Mouse (Mus musculus): ENCODE data around the gene Itsn1. TPM values are rescaled to one million over a fixed set of nuclear protein-coding genes. Genes with fewer than 3 reads are reported as not detected.

Gene Itsn1
- polyA plus RNA-seq, 1 experiment from 2014 or later, result 23.3 TPM

GRCm38 (mm10) chr16:91734771-91735170 lies 5.7 kb downstream of the Itsn1 start:
- WGBS, result 71% methylated on average over 5 of the region's 5 CpGs
- Histone ChIP-seq H3K4me1 (peaks cover 21% of the 10 kb centered on the region), H3K36me3 (no peaks in the 10 kb centered on the region), H3K27me3 (no peaks in the 10 kb centered on the region), H3K9ac (no peak overlapping the region), H3K4me2 (replicated peaks) (no peak overlapping the region), H3K4me3 (replicated peaks) (no peak overlapping the region), H3K9me3 (replicated peaks) (no peaks in the 10 kb centered on the region), H3K27ac (replicated peaks) (no peak overlapping the region)
- no peak for ATAC-seq (ENCODE audit: insufficient number of reproducible peaks, low FRiP score, low TSS enrichment, low read depth)

GRCm38 (mm10) chr16:91736046-91736816 lies 7.2 kb downstream of the Itsn1 start:
- Histone ChIP-seq H3K36me3 (no peaks in the 10 kb centered on the region), H3K9ac (no peak overlapping the region), H3K27ac (replicated peaks) (no peak overlapping the region), H3K4me1 (peaks cover 29% of the 10 kb centered on the region), H3K9me3 (replicated peaks) (no peaks in the 10 kb centered on the region), H3K27me3 (no peaks in the 10 kb centered on the region), H3K4me3 (replicated peaks) (no peak overlapping the region), H3K4me2 (replicated peaks) (no peak overlapping the region)
- ATAC-seq (ENCODE audit: insufficient number of reproducible peaks, low FRiP score, low TSS enrichment, low read depth), result no peak
- 79% methylated on average over 7 of the region's 7 CpGs for WGBS

- H3K9me3 ChIP-seq (replicated peaks), result no peaks in the 10 kb centered on the region
- no peak overlapping the region for H3K27ac ChIP-seq (replicated peaks)
- ATAC-seq (ENCODE audit: insufficient number of reproducible peaks, low FRiP score, low TSS enrichment, low read depth), result no peak
- H3K4me2 ChIP-seq (replicated peaks), result no peak overlapping the region
- no peak overlapping the region for H3K9ac ChIP-seq
- H3K4me1 ChIP-seq, result peaks cover 20% of the 10 kb centered on the region; the same call in 1 of the 2 replicates
- H3K36me3 ChIP-seq, result no peaks in the 10 kb centered on the region
- H3K4me3 ChIP-seq (replicated peaks), result no peak overlapping the region
- H3K27me3 ChIP-seq, result no peaks in the 10 kb centered on the region
- WGBS, result 71% methylated on average over 6 of the region's 6 CpGs
Measured at GRCm38 (mm10) chr16:91738505-91738904, 9.4 kb downstream of the Itsn1 start.

GRCm38 (mm10) chr16:91740184-91740917 lies 11.3 kb downstream of the Itsn1 start:
- no peaks in the 10 kb centered on the region for H3K27me3 ChIP-seq
- H3K4me3 ChIP-seq (replicated peaks), result no peak overlapping the region
- 61% methylated on average over 8 of the region's 8 CpGs for WGBS
- H3K9me3 ChIP-seq (replicated peaks), result no peaks in the 10 kb centered on the region
- H3K9ac ChIP-seq, result no peak overlapping the region
- no peaks in the 10 kb centered on the region for H3K36me3 ChIP-seq
- ATAC-seq (ENCODE audit: insufficient number of reproducible peaks, low FRiP score, low TSS enrichment, low read depth), result no peak
- H3K27ac ChIP-seq (replicated peaks), result no peak overlapping the region
- H3K4me1 ChIP-seq, result peaks cover 17% of the 10 kb centered on the region
- H3K4me2 ChIP-seq (replicated peaks), result no peak overlapping the region

- Histone ChIP-seq H3K36me3 (no peaks in the 10 kb centered on the region), H3K4me3 (replicated peaks) (no peak overlapping the region), H3K9me3 (replicated peaks) (no peaks in the 10 kb centered on the region), H3K9ac (no peak overlapping the region), H3K27me3 (no peaks in the 10 kb centered on the region), H3K27ac (replicated peaks) (no peak overlapping the region), H3K4me1 (peaks cover 18% of the 10 kb centered on the region), H3K4me2 (replicated peaks) (no peak overlapping the region)
- WGBS, result 64% methylated on average over 7 of the region's 7 CpGs
- ATAC-seq (ENCODE audit: insufficient number of reproducible peaks, low FRiP score, low TSS enrichment, low read depth), result no peak
Measured at GRCm38 (mm10) chr16:91740918-91741255, 11.8 kb downstream of the Itsn1 start.

- H3K4me1 ChIP-seq, result peaks cover 26% of the 10 kb centered on the region
- H3K4me2 ChIP-seq (replicated peaks), result no peak overlapping the region
- WGBS, result 61% methylated on average over 7 of the region's 7 CpGs
- no peaks in the 10 kb centered on the region for H3K36me3 ChIP-seq
- H3K9ac ChIP-seq, result no peak overlapping the region
- ATAC-seq (ENCODE audit: insufficient number of reproducible peaks, low FRiP score, low TSS enrichment, low read depth), result no peak
- no peak overlapping the region for H3K27ac ChIP-seq (replicated peaks)
- H3K9me3 ChIP-seq (replicated peaks), result no peaks in the 10 kb centered on the region
- H3K4me3 ChIP-seq (replicated peaks), result no peak overlapping the region
- no peaks in the 10 kb centered on the region for H3K27me3 ChIP-seq
Measured at GRCm38 (mm10) chr16:91743055-91743454, 14.0 kb downstream of the Itsn1 start.

GRCm38 (mm10) chr16:91746101-91746950 lies 17.2 kb downstream of the Itsn1 start:
- 0 out of 2 replicates have a peak overlapping the region, but pooled peaks have one; percentile 12 for H3K4me2 ChIP-seq (replicated peaks)
- no peak overlapping the region for H3K9ac ChIP-seq
- H3K4me3 ChIP-seq (replicated peaks), result no peak overlapping the region
- peak overlapping the region; percentile 51; the same call in 1 of the 2 replicates for H3K27ac ChIP-seq (replicated peaks)
- no peaks in the 10 kb centered on the region for H3K36me3 ChIP-seq
- H3K9me3 ChIP-seq (replicated peaks), result no peaks in the 10 kb centered on the region
- ATAC-seq (ENCODE audit: insufficient number of reproducible peaks, low FRiP score, low TSS enrichment, low read depth), result peak; percentile 79
- WGBS, result 10% methylated on average over 14 of the region's 14 CpGs
- H3K4me1 ChIP-seq, result peaks cover 17% of the 10 kb centered on the region
- no peaks in the 10 kb centered on the region for H3K27me3 ChIP-seq

- H3K4me2 ChIP-seq (replicated peaks), result no peak overlapping the region
- WGBS, result 77% methylated on average over 6 of the region's 6 CpGs
- no peaks in the 10 kb centered on the region for H3K27me3 ChIP-seq
- no peak for ATAC-seq (ENCODE audit: insufficient number of reproducible peaks, low FRiP score, low TSS enrichment, low read depth)
- no peak overlapping the region for H3K4me3 ChIP-seq (replicated peaks)
- peaks cover 23% of the 10 kb centered on the region for H3K4me1 ChIP-seq
- no peak overlapping the region for H3K9ac ChIP-seq
- no peaks in the 10 kb centered on the region for H3K9me3 ChIP-seq (replicated peaks)
- H3K36me3 ChIP-seq, result no peaks in the 10 kb centered on the region
- no peak overlapping the region for H3K27ac ChIP-seq (replicated peaks)
Measured at GRCm38 (mm10) chr16:91747567-91747966, 18.5 kb downstream of the Itsn1 start.

GRCm38 (mm10) chr16:91751644-91752385 lies 22.7 kb downstream of the Itsn1 start:
- Histone ChIP-seq H3K9me3 (replicated peaks) (no peaks in the 10 kb centered on the region), H3K36me3 (no peaks in the 10 kb centered on the region; the same call in 1 of the 2 replicates), H3K4me3 (replicated peaks) (no peak overlapping the region), H3K4me1 (peaks cover 20% of the 10 kb centered on the region), H3K9ac (no peak overlapping the region), H3K4me2 (replicated peaks) (no peak overlapping the region), H3K27ac (replicated peaks) (no peak overlapping the region), H3K27me3 (no peaks in the 10 kb centered on the region)
- no peak for ATAC-seq (ENCODE audit: insufficient number of reproducible peaks, low FRiP score, low TSS enrichment, low read depth)
- WGBS, result 74% methylated on average over 13 of the region's 13 CpGs

- WGBS, result 74% methylated on average over 4 of the region's 4 CpGs
Measured at GRCm38 (mm10) chr16:91753611-91754010, 24.5 kb downstream of the Itsn1 start.

More at GRCm38 (mm10) chr16:91753611-91754010, 24.5 kb downstream of the Itsn1 start:
- Histone ChIP-seq H3K27ac (replicated peaks) (no peak overlapping the region), H3K36me3 (no peaks in the 10 kb centered on the region; the same call in 1 of the 2 replicates), H3K4me3 (replicated peaks) (no peak overlapping the region), H3K9me3 (replicated peaks) (no peaks in the 10 kb centered on the region), H3K27me3 (no peaks in the 10 kb centered on the region), H3K4me1 (peaks cover 24% of the 10 kb centered on the region), H3K9ac (no peak overlapping the region), H3K4me2 (replicated peaks) (no peak overlapping the region)
- ATAC-seq (ENCODE audit: insufficient number of reproducible peaks, low FRiP score, low TSS enrichment, low read depth), result no peak
